Mouse (Mus musculus) cerebellum, adult 2 months (tissue): ENCODE data around the gene Zfp354a. TPM values are rescaled to one million over a fixed set of nuclear protein-coding genes. Genes with fewer than 3 reads are reported as not detected.
"Not testable (repeated sequence)": the region's sequence is repeated elsewhere in the genome, so short reads cannot be mapped to it uniquely, and the experiment has no call there.

Experiments used
- DNase-seq, 2 experiments: peaks; one replicate each; pipeline ENCODE4 v3.0.0; 2021
- H3K27ac ChIP-seq: fragments of 200-500 bp; 2 replicates; pipeline ENCODE4 v1.5.1; 2012; ENCODE audit warnings: low read length, control low read depth, inconsistent platforms; ENCODE audit not compliant: insufficient read depth
- H3K27me3 ChIP-seq: fragments of 200-500 bp; 2 replicates; pipeline ENCODE4 v1.6.1; 2012; ENCODE audit warnings: inconsistent platforms, mild to moderate bottlenecking, low read length, moderate library complexity; ENCODE audit not compliant: control insufficient read depth, insufficient read depth
- H3K4me1 ChIP-seq: fragments of 200-500 bp; 2 replicates; pipeline ENCODE4 v1.6.1; 2011; ENCODE audit warnings: low read length; ENCODE audit not compliant: control insufficient read depth, insufficient read depth
- H3K4me3 ChIP-seq: fragments of 200-500 bp; replicated peaks from 2 replicates; pipeline ENCODE3; 2011; ENCODE audit warnings: mild to moderate bottlenecking, low read depth, low read length, control low read depth; ENCODE audit not compliant: insufficient read depth
- CTCF ChIP-seq: fragments of 200-500 bp; IDR thresholded peaks from 2 replicates; pipeline ENCODE4 v1.5.1; 2011; ENCODE audit warnings: low read depth, mild to moderate bottlenecking, control low read depth, low read length, moderate library complexity, borderline replicate concordance; ENCODE audit not compliant: insufficient read depth
- POLR2A ChIP-seq: fragments of 200-500 bp; IDR thresholded peaks from 2 replicates; pipeline ENCODE4 v1.6.1; 2011; ENCODE audit warnings: low read length, control low read depth, borderline replicate concordance; ENCODE audit not compliant: insufficient read depth
- whole genome bisulfite sequencing: fragments of 180-500 bp; shearing (Covaris S2); methylation state at CpG from one replicate; pipeline ENCODE4 v1.1.7; 2018; 5-methylcytosine and 5-hydroxymethylcytosine counted together
- polyA plus RNA-seq: library from polyadenylated mRNA; depleted of rRNA; stranded (reverse); fragments of >200 nt; gene quantifications from 2 replicates; pipeline ENCODE4 v1.2.3, GENCODE M21; 2012

Gene Zfp354a
- polyA plus RNA-seq, 1 experiment = 11.1 TPM

DNA sequence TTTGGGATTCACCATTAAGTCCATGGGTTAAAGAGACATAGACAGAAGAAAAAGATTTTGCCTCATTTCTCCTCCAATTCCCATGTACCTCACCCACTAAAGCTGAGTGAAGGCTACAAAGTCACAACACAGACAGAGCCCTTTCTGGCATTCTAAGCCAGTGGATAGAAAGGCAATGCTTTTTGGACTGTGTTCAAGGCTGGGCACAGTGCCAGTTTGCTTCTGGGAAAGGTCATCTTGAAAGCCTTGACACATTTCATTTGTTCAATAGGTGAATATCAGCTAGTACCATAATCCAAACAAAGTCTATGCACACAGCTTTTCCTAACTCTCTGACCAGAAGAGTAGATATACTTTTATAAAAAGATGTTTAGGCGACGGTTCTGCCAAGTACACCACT is 23.1 kb upstream of the Zfp354a start:
- no peak overlapping the region for H3K27ac ChIP-seq
- 81% methylated on average over 2 of the region's 2 CpGs for WGBS
- H3K27me3 ChIP-seq = no peaks in the 10 kb centered on the region
- DNase-seq = no peak
- no peak for TF ChIP-seq POLR2A
- no peak for TF ChIP-seq CTCF
- no peak overlapping the region for H3K4me3 ChIP-seq
- H3K4me1 ChIP-seq = no peaks in the 10 kb centered on the region

DNA sequence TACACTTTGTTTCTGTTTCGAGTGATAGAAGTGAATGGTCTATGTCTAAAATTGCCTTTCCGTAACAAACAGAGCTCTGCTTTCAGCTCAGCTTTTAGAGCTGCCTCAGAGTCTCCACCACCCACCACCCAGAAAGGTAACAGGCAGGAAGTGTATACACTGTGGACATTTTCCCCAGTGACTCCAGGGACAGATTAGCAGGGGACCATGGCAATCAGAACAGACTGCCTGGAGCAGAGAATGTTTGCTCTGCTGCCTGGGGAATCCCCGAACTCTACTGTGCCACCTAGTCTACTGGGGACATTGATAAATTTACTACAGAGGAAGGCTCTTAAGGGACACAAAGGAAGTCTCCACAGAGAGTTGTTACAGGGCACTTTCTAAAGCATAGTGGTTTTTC is 14.3 kb upstream of the Zfp354a start:
- not testable (repeated sequence) for H3K4me3 ChIP-seq, DNase-seq, H3K27ac ChIP-seq, H3K27me3 ChIP-seq, H3K4me1 ChIP-seq
- 79% methylated on average over 3 of the region's 3 CpGs for WGBS

DNA sequence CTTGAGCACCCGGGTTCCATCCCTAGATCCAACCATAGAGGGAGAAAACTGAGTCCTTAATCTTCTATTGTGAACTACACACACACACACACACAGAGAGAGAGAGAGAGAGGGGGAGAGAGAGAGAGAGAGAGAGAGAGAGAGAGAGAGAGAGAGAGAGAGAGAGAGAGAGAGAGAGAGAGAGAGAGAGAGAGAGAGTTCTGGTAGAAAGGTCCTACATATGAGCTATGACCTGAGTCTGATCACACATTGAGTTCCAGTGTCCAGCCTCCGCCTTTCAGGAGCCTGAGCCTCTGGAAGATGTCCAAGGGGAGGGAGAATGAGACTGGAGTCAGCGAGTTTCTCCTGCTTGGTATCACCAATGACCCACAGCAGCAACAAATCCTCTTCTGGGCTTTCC is 11.2 kb upstream of the Zfp354a start, which contains the start of gene Olfr1375:
Gene Olfr1375, plus strand, starts transcription at position 301 of the 400 bp plus-strand sequence.
- not testable (repeated sequence) for H3K27me3 ChIP-seq, H3K4me1 ChIP-seq, H3K4me3 ChIP-seq, H3K27ac ChIP-seq, DNase-seq
- 17% methylated on average over 3 of the region's 3 CpGs for WGBS

- no peaks in the 10 kb centered on the region for H3K4me1 ChIP-seq
- H3K27me3 ChIP-seq = no peaks in the 10 kb centered on the region
- TF ChIP-seq CTCF (no peak), POLR2A (no peak)
- whole genome bisulfite sequencing = 63% methylated on average over 2 of the region's 2 CpGs
- no peak for DNase-seq
- H3K27ac ChIP-seq = no peak overlapping the region
- H3K4me3 ChIP-seq = no peak overlapping the region
Observed at GRCm38 (mm10) chr11:51051678-51052077, 7.4 kb upstream of the Zfp354a start.

- TF ChIP-seq POLR2A (no peak), CTCF (no peak)
- DNase-seq = no peak
- H3K27ac ChIP-seq = no peak overlapping the region
- no peak overlapping the region for H3K4me3 ChIP-seq
- H3K4me1 ChIP-seq = no peaks in the 10 kb centered on the region
- 45% methylated on average over 3 of the region's 3 CpGs for WGBS
- no peaks in the 10 kb centered on the region for H3K27me3 ChIP-seq
Observed at GRCm38 (mm10) chr11:51053230-51053629, 5.8 kb upstream of the Zfp354a start.

- no peaks in the 10 kb centered on the region for H3K27me3 ChIP-seq
- WGBS = 8% methylated on average over 14 of the region's 14 CpGs
- H3K27ac ChIP-seq = 0 out of 2 replicates have a peak overlapping the region, but pooled peaks have one; percentile 44
- H3K4me3 ChIP-seq = peak overlapping the region; percentile 60
- peaks cover 6% of the 10 kb centered on the region for H3K4me1 ChIP-seq
- TF ChIP-seq POLR2A (no peak), CTCF (no peak)
- no peak for DNase-seq
Observed at GRCm38 (mm10) chr11:51059640-51060039, 583 bp downstream of the Zfp354a start.

GRCm38 (mm10) chr11:51060981-51061380 is 1.9 kb downstream of the Zfp354a start:
- Histone ChIP-seq H3K27ac (no peak overlapping the region), H3K27me3 (no peaks in the 10 kb centered on the region), H3K4me3 (no peak overlapping the region), H3K4me1 (peaks cover 6% of the 10 kb centered on the region)
- DNase-seq = no peak
- no peak for TF ChIP-seq CTCF
- no peak for TF ChIP-seq POLR2A
- 80% methylated on average over 6 of the region's 6 CpGs for WGBS

GRCm38 (mm10) chr11:51063276-51063675 is 4.2 kb downstream of the Zfp354a start:
- 77% methylated on average over 7 of the region's 7 CpGs for WGBS
- TF ChIP-seq POLR2A = no peak
- no peak for TF ChIP-seq CTCF
- Histone ChIP-seq H3K27ac (no peak overlapping the region), H3K27me3 (no peaks in the 10 kb centered on the region), H3K4me1 (peaks cover 6% of the 10 kb centered on the region), H3K4me3 (no peak overlapping the region)
- DNase-seq = no peak

GRCm38 (mm10) chr11:51063841-51064240 is 4.8 kb downstream of the Zfp354a start:
- 93% methylated on average over 8 of the region's 8 CpGs for WGBS

More at GRCm38 (mm10) chr11:51063841-51064240, 4.8 kb downstream of the Zfp354a start:
- no peak overlapping the region for H3K27ac ChIP-seq
- no peaks in the 10 kb centered on the region for H3K27me3 ChIP-seq
- peaks cover 6% of the 10 kb centered on the region for H3K4me1 ChIP-seq
- no peak for DNase-seq
- H3K4me3 ChIP-seq = no peak overlapping the region
- TF ChIP-seq POLR2A = no peak
- no peak for TF ChIP-seq CTCF
